Mouse (Mus musculus) liver, embryonic 13.5 days (tissue): ENCODE results near the gene Lonp2. TPM values are rescaled to one million over a fixed set of nuclear protein-coding genes. Genes with fewer than 3 reads are reported as not detected.

Experiments used
- ATAC-seq: fragments of 200-750 bp; cut with Nextera tagmentation; 2 replicates; pipeline ENCODE4 v1.8.0; 2017; ENCODE audit warnings: low read depth, mild to moderate bottlenecking, moderate number of reproducible peaks, moderate library complexity
- DNase-seq: peaks from one replicate; pipeline ENCODE4 v3.0.0; 2022
- H3K27ac ChIP-seq: fragments of 300-500 bp; sonication (generic); 2 replicates; pipeline ENCODE4 v1.5.1; 2015; ENCODE audit warnings: moderate library complexity, mild to moderate bottlenecking, inconsistent platforms
- H3K27me3 ChIP-seq: fragments of 300-500 bp; sonication (generic); 2 replicates; pipeline ENCODE4 v1.6.1; 2015; ENCODE audit warnings: mild to moderate bottlenecking, inconsistent platforms
- H3K36me3 ChIP-seq: fragments of 300-500 bp; sonication (generic); 2 replicates; pipeline ENCODE4 v1.6.1; 2015; ENCODE audit warnings: mild to moderate bottlenecking, inconsistent platforms
- H3K4me1 ChIP-seq: fragments of 300-500 bp; sonication (generic); replicated peaks from 2 replicates; pipeline ENCODE4 v1.6.1; 2015; ENCODE audit warnings: inconsistent platforms
- H3K4me2 ChIP-seq: fragments of 300-500 bp; sonication (generic); 2 replicates; pipeline ENCODE4 v1.6.1; 2015; ENCODE audit warnings: inconsistent platforms, mild to moderate bottlenecking, moderate library complexity
- H3K4me3 ChIP-seq: fragments of 300-500 bp; sonication (generic); replicated peaks from 2 replicates; pipeline ENCODE4 v1.5.1; 2015; ENCODE audit warnings: mild to moderate bottlenecking, inconsistent platforms
- H3K9ac ChIP-seq: fragments of 300-500 bp; sonication (generic); 2 replicates; pipeline ENCODE4 v1.6.1; 2015; ENCODE audit warnings: mild to moderate bottlenecking, inconsistent platforms
- H3K9me3 ChIP-seq: fragments of 300-500 bp; sonication (generic); replicated peaks from 2 replicates; pipeline ENCODE4 v1.6.1; 2016; ENCODE audit warnings: inconsistent platforms
- WGBS: fragments of 180-500 bp; shearing (Covaris S2); methylation state at CpG from one replicate; pipeline ENCODE4 v1.1.7; 2015; ENCODE audit not compliant: insufficient replicate concordance; 5-methylcytosine and 5-hydroxymethylcytosine counted together
- polyA plus RNA-seq: library from polyadenylated mRNA; unstranded; fragments of >200 nt; fragmentation: Nextera tagmentation; extraction: Ambion mirVana; gene quantifications from 2 replicates; pipeline ENCODE4 v1.2.1, GENCODE M21; 2015

Gene Lonp2
- polyA plus RNA-seq = 34.5 and 42.2 TPM in 2 replicates

GRCm38 (mm10) chr8:86623911-86624731, at the start of gene Lonp2:
Gene Lonp2, plus strand, starts transcription at chr8:86624043.
- Histone ChIP-seq H3K27ac (peak within 1 kb of the TSS; percentile 83), H3K27me3 (no peaks in the 10 kb centered on the region), H3K9ac (peak within 1 kb of the TSS; percentile 85), H3K36me3 (no peaks in the 10 kb centered on the region), H3K4me2 (peak within 1 kb of the TSS; percentile 95), H3K4me1 (peaks cover 22% of the 10 kb centered on the region), H3K9me3 (no peaks in the 10 kb centered on the region), H3K4me3 (peak within 1 kb of the TSS; percentile 87)
- peak; percentile 99 for ATAC-seq
- under 1% methylated on average over 55 of the region's 62 CpGs for WGBS
- peak; percentile 97 for DNase-seq

- Histone ChIP-seq H3K4me3 (no peak overlapping the region), H3K9me3 (no peaks in the 10 kb centered on the region), H3K4me1 (no peaks in the 10 kb centered on the region), H3K27me3 (no peaks in the 10 kb centered on the region), H3K4me2 (no peak overlapping the region), H3K9ac (no peak overlapping the region), H3K36me3 (no peaks in the 10 kb centered on the region), H3K27ac (no peak overlapping the region)
- DNase-seq = no peak
- 74% methylated on average over 8 of the region's 8 CpGs for WGBS
- no peak for ATAC-seq
Measured at GRCm38 (mm10) chr8:86577547-86577946, 46.3 kb upstream of the Lonp2 start.

- ATAC-seq (no peak), DNase-seq (no peak)
- no peaks in the 10 kb centered on the region for H3K9me3 ChIP-seq
- H3K27ac ChIP-seq = no peak overlapping the region
- no peaks in the 10 kb centered on the region for H3K27me3 ChIP-seq
- H3K4me1 ChIP-seq = no peaks in the 10 kb centered on the region
- H3K36me3 ChIP-seq = no peaks in the 10 kb centered on the region
- WGBS = 28% methylated on average over 9 of the region's 9 CpGs
- H3K9ac ChIP-seq = no peak overlapping the region
- no peak overlapping the region for H3K4me2 ChIP-seq
- no peak overlapping the region for H3K4me3 ChIP-seq
Measured at GRCm38 (mm10) chr8:86578076-86578475, 45.8 kb upstream of the Lonp2 start.

GRCm38 (mm10) chr8:86578693-86579092, 45.1 kb upstream of the Lonp2 start:
- ATAC-seq = no peak

GRCm38 (mm10) chr8:86580458-86580857, 43.4 kb upstream of the Lonp2 start, which contains the start of gene Abcc12:
Gene Abcc12, minus strand, starts transcription at chr8:86580686.
- Histone ChIP-seq H3K27ac (no peak within 1 kb of the TSS), H3K4me3 (no peak within 1 kb of the TSS), H3K36me3 (no peaks in the 10 kb centered on the region), H3K4me2 (no peak within 1 kb of the TSS), H3K9ac (no peak within 1 kb of the TSS), H3K4me1 (peaks cover 4% of the 10 kb centered on the region; the same call in 1 of the 2 replicates), H3K9me3 (no peaks in the 10 kb centered on the region), H3K27me3 (no peaks in the 10 kb centered on the region)
- DNase-seq = no peak
- ATAC-seq = no peak

More at GRCm38 (mm10) chr8:86578693-86579092, 45.1 kb upstream of the Lonp2 start:
- no peak overlapping the region for H3K4me2 ChIP-seq
- no peak overlapping the region for H3K4me3 ChIP-seq
- no peaks in the 10 kb centered on the region for H3K36me3 ChIP-seq
- H3K27ac ChIP-seq = no peak overlapping the region
- DNase-seq = no peak
- H3K27me3 ChIP-seq = no peaks in the 10 kb centered on the region
- H3K9ac ChIP-seq = no peak overlapping the region
- H3K9me3 ChIP-seq = no peaks in the 10 kb centered on the region
- WGBS = 60% methylated on average over 8 of the region's 8 CpGs
- H3K4me1 ChIP-seq = no peaks in the 10 kb centered on the region

GRCm38 (mm10) chr8:86581921-86582331, 41.9 kb upstream of the Lonp2 start:
- WGBS = 68% methylated on average over 4 of the region's 4 CpGs
- no peaks in the 10 kb centered on the region for H3K9me3 ChIP-seq

GRCm38 (mm10) chr8:86585118-86585517, 38.7 kb upstream of the Lonp2 start:
- H3K27me3 ChIP-seq = no peaks in the 10 kb centered on the region
- ATAC-seq (peak; percentile 60; the same call in 1 of the 2 replicates), DNase-seq (peak; percentile 53)
- peaks cover 8% of the 10 kb centered on the region; the same call in 1 of the 2 replicates for H3K4me1 ChIP-seq
- no peaks in the 10 kb centered on the region for H3K9me3 ChIP-seq
- H3K4me2 ChIP-seq = peak overlapping the region; percentile 73
- no peak overlapping the region for H3K27ac ChIP-seq
- 5% methylated on average over 11 of the region's 11 CpGs for WGBS
- peak overlapping the region; percentile 39; the same call in 1 of the 2 replicates for H3K9ac ChIP-seq
- peak overlapping the region; percentile 53 for H3K4me3 ChIP-seq
- no peaks in the 10 kb centered on the region for H3K36me3 ChIP-seq

More at GRCm38 (mm10) chr8:86581921-86582331, 41.9 kb upstream of the Lonp2 start:
- H3K9ac ChIP-seq = no peak overlapping the region
- no peak for DNase-seq
- H3K27ac ChIP-seq = no peak overlapping the region
- H3K4me1 ChIP-seq = peaks cover 8% of the 10 kb centered on the region; the same call in 1 of the 2 replicates
- no peak overlapping the region for H3K4me2 ChIP-seq
- no peaks in the 10 kb centered on the region for H3K27me3 ChIP-seq
- H3K36me3 ChIP-seq = no peaks in the 10 kb centered on the region
- H3K4me3 ChIP-seq = no peak overlapping the region
- no peak for ATAC-seq

- Histone ChIP-seq H3K27ac (no peak overlapping the region), H3K9me3 (no peaks in the 10 kb centered on the region), H3K4me1 (peaks cover 8% of the 10 kb centered on the region; the same call in 1 of the 2 replicates), H3K4me3 (peak overlapping the region; percentile 53), H3K27me3 (no peaks in the 10 kb centered on the region), H3K4me2 (peak overlapping the region; percentile 73), H3K9ac (peak overlapping the region; percentile 39; the same call in 1 of the 2 replicates), H3K36me3 (no peaks in the 10 kb centered on the region)
- DNase-seq (peak; percentile 55), ATAC-seq (peak; percentile 53)
- 1% methylated on average over 16 of the region's 16 CpGs for WGBS
Measured at GRCm38 (mm10) chr8:86585532-86585931, 38.3 kb upstream of the Lonp2 start.

GRCm38 (mm10) chr8:86586058-86586457, 37.8 kb upstream of the Lonp2 start:
- H3K27me3 ChIP-seq = no peaks in the 10 kb centered on the region
- DNase-seq (no peak), ATAC-seq (no peak)
- H3K4me1 ChIP-seq = peaks cover 8% of the 10 kb centered on the region; the same call in 1 of the 2 replicates
- no peak overlapping the region for H3K27ac ChIP-seq
- no peak overlapping the region for H3K4me3 ChIP-seq
- no peak overlapping the region for H3K9ac ChIP-seq
- 38% methylated on average over 5 of the region's 5 CpGs for WGBS
- no peak overlapping the region for H3K4me2 ChIP-seq
- no peaks in the 10 kb centered on the region for H3K9me3 ChIP-seq
- H3K36me3 ChIP-seq = no peaks in the 10 kb centered on the region

GRCm38 (mm10) chr8:86586642-86587041, 37.2 kb upstream of the Lonp2 start:
- H3K27me3 ChIP-seq = no peaks in the 10 kb centered on the region
- DNase-seq (no peak), ATAC-seq (no peak)
- no peaks in the 10 kb centered on the region for H3K36me3 ChIP-seq
- no peak overlapping the region for H3K27ac ChIP-seq
- H3K9me3 ChIP-seq = no peaks in the 10 kb centered on the region
- peaks cover 8% of the 10 kb centered on the region; the same call in 1 of the 2 replicates for H3K4me1 ChIP-seq
- 43% methylated on average over 6 of the region's 6 CpGs for WGBS
- no peak overlapping the region for H3K4me3 ChIP-seq
- H3K4me2 ChIP-seq = no peak overlapping the region
- no peak overlapping the region for H3K9ac ChIP-seq

GRCm38 (mm10) chr8:86588338-86588737, 35.5 kb upstream of the Lonp2 start:
- 71% methylated on average over 5 of the region's 5 CpGs for WGBS
- no peak overlapping the region for H3K27ac ChIP-seq
- DNase-seq (no peak), ATAC-seq (no peak)
- no peaks in the 10 kb centered on the region for H3K27me3 ChIP-seq
- H3K4me1 ChIP-seq = peaks cover 12% of the 10 kb centered on the region
- no peak overlapping the region for H3K9ac ChIP-seq
- no peaks in the 10 kb centered on the region for H3K9me3 ChIP-seq
- no peak overlapping the region for H3K4me3 ChIP-seq
- no peak overlapping the region for H3K4me2 ChIP-seq
- H3K36me3 ChIP-seq = no peaks in the 10 kb centered on the region
